Mouse (Mus musculus): ENCODE results near the gene Wrnip1.

DNA sequence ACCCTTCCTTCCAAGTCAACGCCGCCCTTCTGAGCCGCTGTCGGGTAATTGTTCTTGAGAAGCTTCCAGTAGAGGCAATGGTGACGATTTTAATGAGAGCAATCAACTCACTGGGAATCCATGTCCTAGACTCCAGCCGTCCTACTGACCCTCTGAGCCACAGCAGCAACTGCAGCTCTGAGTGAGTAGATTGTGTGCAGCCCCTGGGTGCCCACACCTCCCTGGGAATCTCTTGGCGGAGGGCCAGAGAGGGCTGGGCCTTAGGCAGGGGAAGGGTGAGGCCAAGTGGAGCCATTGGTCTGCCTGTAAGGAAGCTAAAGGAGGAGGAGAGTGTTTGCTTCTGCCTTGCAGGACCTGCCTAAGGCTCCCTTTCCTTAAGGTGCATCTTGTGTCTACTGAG is 5.0 kb downstream of the Wrnip1 start:
- no peak for TF ChIP-seq CTCF (IDR thresholded peaks at IDR 0.05; ENCODE audit: low read depth, low read length)
- no peak for TF ChIP-seq TAL1 (conservative IDR thresholded peaks at IDR 0.05; ENCODE audit: low read depth, low read length)
- TF ChIP-seq GATA1 (IDR thresholded peaks at IDR 0.05; ENCODE audit: borderline replicate concordance, low read length) = no peak
